11 mouse cellular contexts compared by ENCODE assay signal in genomic region chr7:89380935-89381705, GRCm38 (mm10). TPM values are rescaled to one million over a fixed set of nuclear protein-coding genes. Genes with fewer than 3 reads are reported as not detected.
DNase-seq lines count a peak whose midpoint lies in the region; ATAC-seq and TF ChIP-seq lines count a peak whose summit lies in the region.
"Had no signal": no experiment of that assay in that cellular context is flagged by ENCODE, and none has a peak within 500 bp of the region (broad histone marks: within the 10 kb centered on the region; RNA-seq: fewer than 3 reads in every experiment).

No protein-coding gene starts in this region.

- H3K27ac ChIP-seq in intestine, embryonic 14.5 days (ENCODE audit: low read depth): peak overlapping the region; percentile 47
- H3K27ac ChIP-seq in intestine, postnatal 0 days (ENCODE audit: low read depth, low read length): no peak overlapping the region
- H3K27ac ChIP-seq in lung, postnatal 0 days (ENCODE audit: low read length): no peak overlapping the region
- H3K27ac ChIP-seq in stomach, postnatal 0 days (replicated peaks): peak overlapping the region; percentile 61

- H3K4me2 ChIP-seq in intestine, embryonic 14.5 days (ENCODE audit: low read length): no peak overlapping the region
- H3K4me2 ChIP-seq in intestine, postnatal 0 days (replicated peaks; ENCODE audit: low read depth): no peak overlapping the region
- H3K4me2 ChIP-seq in lung, postnatal 0 days (replicated peaks; ENCODE audit: low read depth, low read length): no peak overlapping the region
- H3K4me2 ChIP-seq in stomach, postnatal 0 days (replicated peaks; ENCODE audit: low read depth): no peak overlapping the region

- ATAC-seq in intestine, embryonic 14.5 days (replicated peaks; ENCODE audit: low FRiP score, low TSS enrichment, low read depth): no peak
- no peak for ATAC-seq in intestine, postnatal 0 days
- ATAC-seq in lung, postnatal 0 days: no peak; the same call in 1 of the 2 replicates
- no peak for ATAC-seq in stomach, postnatal 0 days (ENCODE audit: low FRiP score, low TSS enrichment)
- ATAC-seq: hindbrain, embryonic 16.5 days had no signal

- H3K4me3 ChIP-seq in intestine, embryonic 14.5 days (ENCODE audit: low read depth, low read length): no peak overlapping the region
- H3K4me3 ChIP-seq in intestine, postnatal 0 days (ENCODE audit: low read depth, low read length): no peak overlapping the region
- no peak overlapping the region for H3K4me3 ChIP-seq in lung, postnatal 0 days (ENCODE audit: low read depth, low read length)
- H3K4me3 ChIP-seq in lung, adult 2 months (replicated peaks; ENCODE audit: extremely low read depth, low read depth, low read length): no peak overlapping the region
- no peak overlapping the region for H3K4me3 ChIP-seq in stomach, postnatal 0 days (ENCODE audit: low read depth, low read length)

- H3K9me3 ChIP-seq in intestine, embryonic 14.5 days (ENCODE audit: control insufficient read depth, low read length): no peaks in the 10 kb centered on the region
- no peaks in the 10 kb centered on the region for H3K9me3 ChIP-seq in intestine, postnatal 0 days (ENCODE audit: control insufficient read depth)
- H3K9me3 ChIP-seq in lung, postnatal 0 days (ENCODE audit: low read length): no peaks in the 10 kb centered on the region
- no peaks in the 10 kb centered on the region for H3K9me3 ChIP-seq in stomach, postnatal 0 days (ENCODE audit: control insufficient read depth, low read length)

- no peak for TF ChIP-seq CTCF in intestine, postnatal 0 days (IDR thresholded peaks at IDR 0.05; ENCODE audit: low read depth)
- TF ChIP-seq CTCF in lung, postnatal 0 days (IDR thresholded peaks at IDR 0.05): no peak
- no peak for TF ChIP-seq CTCF in lung, adult 2 months (IDR thresholded peaks at IDR 0.05; ENCODE audit: insufficient read depth, low read length)
- no peak for TF ChIP-seq CTCF in stomach, postnatal 0 days (IDR thresholded peaks at IDR 0.05; ENCODE audit: low read depth)

- peak; percentile 50 for DNase-seq in adrenal gland, adult 2 months
- no peak for DNase-seq in adrenal gland, postnatal 4 days (ENCODE audit: low spot score in 2 of 2)
- no peak for DNase-seq in intestine, embryonic 14.5 days (ENCODE audit: low spot score)
- peak; percentile 29 for DNase-seq in lung, postnatal 0 days (ENCODE audit: low spot score)
- DNase-seq in lung, adult 2 months: no peak
- DNase-seq in stomach, postnatal 0 days (ENCODE audit: low spot score): no peak
- DNase-seq in layer of hippocampus, postnatal 25 days (ENCODE audit: extremely low spot score in 1 of 2, low spot score in 1 of 2): no peak
- DNase-seq: gastrocnemius, postnatal 10 days; thymus, adult 18-20 months had no signal

- peaks cover 12% of the 10 kb centered on the region for H3K4me1 ChIP-seq in intestine, embryonic 14.5 days (replicated peaks; ENCODE audit: control insufficient read depth, insufficient read depth, low read length)
- no peaks in the 10 kb centered on the region for H3K4me1 ChIP-seq in intestine, postnatal 0 days (replicated peaks; ENCODE audit: control insufficient read depth, insufficient read depth, low read length)
- no peaks in the 10 kb centered on the region for H3K4me1 ChIP-seq in lung, postnatal 0 days (ENCODE audit: insufficient read depth, low read depth, low read length)
- H3K4me1 ChIP-seq in lung, adult 2 months (ENCODE audit: control insufficient read depth, insufficient read depth, low read length): peaks cover 3% of the 10 kb centered on the region
- H3K4me1 ChIP-seq in stomach, postnatal 0 days (replicated peaks; ENCODE audit: control insufficient read depth, insufficient read depth): peaks cover 2% of the 10 kb centered on the region

- H3K27me3 ChIP-seq in intestine, embryonic 14.5 days (replicated peaks; ENCODE audit: control insufficient read depth, insufficient read depth, low read length): no peaks in the 10 kb centered on the region
- H3K27me3 ChIP-seq in intestine, postnatal 0 days (replicated peaks; ENCODE audit: control insufficient read depth, insufficient read depth, low read length): no peaks in the 10 kb centered on the region
- no peaks in the 10 kb centered on the region for H3K27me3 ChIP-seq in lung, postnatal 0 days (replicated peaks; ENCODE audit: insufficient read depth, low read length)
- H3K27me3 ChIP-seq in stomach, postnatal 0 days (ENCODE audit: control insufficient read depth, insufficient read depth, low read length): no peaks in the 10 kb centered on the region

- no peak for TF ChIP-seq EP300 in lung, postnatal 0 days (IDR thresholded peaks at IDR 0.05)
- TF ChIP-seq EP300 in stomach, postnatal 0 days (optimal IDR thresholded peaks at IDR 0.05): no peak

- H3K36me3 ChIP-seq in intestine, embryonic 14.5 days (ENCODE audit: control insufficient read depth, insufficient read depth, low read length): no peaks in the 10 kb centered on the region
- no peaks in the 10 kb centered on the region for H3K36me3 ChIP-seq in intestine, postnatal 0 days (ENCODE audit: control insufficient read depth, insufficient read depth)
- H3K36me3 ChIP-seq in lung, postnatal 0 days (ENCODE audit: insufficient read depth, low read length): no peaks in the 10 kb centered on the region
- H3K36me3 ChIP-seq in stomach, postnatal 0 days (ENCODE audit: control insufficient read depth, insufficient read depth, low read length): no peaks in the 10 kb centered on the region

- no peak for TF ChIP-seq POLR2A in lung, adult 2 months (IDR thresholded peaks at IDR 0.05; ENCODE audit: borderline replicate concordance, extremely low read depth, low read depth, low read length)

- 36% methylated on average over 7 of the region's 7 CpGs for whole genome bisulfite sequencing in intestine, embryonic 14.5 days
- 39% methylated on average over 7 of the region's 7 CpGs for WGBS in intestine, postnatal 0 days
- 28% methylated on average over 7 of the region's 7 CpGs for WGBS in lung, postnatal 0 days
- WGBS in lung, adult 2 months: 22% methylated on average over 7 of the region's 7 CpGs
- 29% methylated on average over 7 of the region's 7 CpGs for WGBS in stomach, postnatal 0 days

- no peak overlapping the region for H3K9ac ChIP-seq in intestine, embryonic 14.5 days (ENCODE audit: low read length)
- no peak overlapping the region for H3K9ac ChIP-seq in intestine, postnatal 0 days (ENCODE audit: low read depth, low read length)
- H3K9ac ChIP-seq in lung, postnatal 0 days (replicated peaks; ENCODE audit: low read depth): no peak overlapping the region
- no peak overlapping the region for H3K9ac ChIP-seq in stomach, postnatal 0 days (ENCODE audit: low read length)

RNA-seq across cellular contexts. Expression of gene Tmem135, which starts 22.9 kb away (rescaled TPM):
- total RNA-seq in adrenal gland, adult 2 months (2021): 100 to 1,000 TPM in 1 of 2 experiments, 10 to 100 TPM in 1; 87.3 to 125 TPM
- polyA plus RNA-seq in adrenal gland, adult 2 months (2012; rRNA removed): 300 and 469 TPM in 2 replicates
- 10 to 100 TPM; 82.0 to 87.5 TPM for total RNA-seq in adrenal gland, postnatal 4 days (2021)
- polyA plus RNA-seq in intestine, embryonic 14.5 days (2014; fragmentation: Nextera tagmentation; extraction: Ambion mirVana): 29.8 and 30.4 TPM in 2 replicates
- polyA plus RNA-seq in intestine, postnatal 0 days (2015; fragmentation: Nextera tagmentation; extraction: Ambion mirVana): 57.9 and 72.0 TPM in 2 replicates
- polyA plus RNA-seq in lung, postnatal 0 days (2015; fragmentation: Nextera tagmentation; extraction: Ambion mirVana): 21.7 and 26.1 TPM in 2 replicates
- polyA plus RNA-seq in lung, adult 2 months (2012; rRNA removed): 48.9 and 52.7 TPM in 2 replicates
- 21.0 and 21.2 TPM in 2 replicates for polyA plus RNA-seq in stomach, postnatal 0 days (2015; fragmentation: Nextera tagmentation; extraction: Ambion mirVana)
- 10 to 100 TPM; 59.1 to 63.4 TPM for total RNA-seq in layer of hippocampus, postnatal 25 days (2021)

RNA-seq across cellular contexts. Expression of gene Fzd4, which starts 23.0 kb away (rescaled TPM):
- 10 to 100 TPM; 27.9 to 33.3 TPM for total RNA-seq in adrenal gland, adult 2 months (2021)
- polyA plus RNA-seq in adrenal gland, adult 2 months (2012; rRNA removed): 12.7 and 13.4 TPM in 2 replicates
- 10 to 100 TPM; 44.2 to 47.6 TPM for total RNA-seq in adrenal gland, postnatal 4 days (2021)
- 13.7 and 14.6 TPM in 2 replicates for polyA plus RNA-seq in intestine, embryonic 14.5 days (2014; fragmentation: Nextera tagmentation; extraction: Ambion mirVana)
- 6.4 and 7.3 TPM in 2 replicates for polyA plus RNA-seq in intestine, postnatal 0 days (2015; fragmentation: Nextera tagmentation; extraction: Ambion mirVana)
- polyA plus RNA-seq in lung, postnatal 0 days (2015; fragmentation: Nextera tagmentation; extraction: Ambion mirVana): 14.3 and 16.1 TPM in 2 replicates
- 27.8 and 34.5 TPM in 2 replicates for polyA plus RNA-seq in lung, adult 2 months (2012; rRNA removed)
- 7.5 and 8.1 TPM in 2 replicates for polyA plus RNA-seq in stomach, postnatal 0 days (2015; fragmentation: Nextera tagmentation; extraction: Ambion mirVana)
- total RNA-seq in layer of hippocampus, postnatal 25 days (2021): 1 to 10 TPM; 6.5 to 7.6 TPM

Comparison
In these comparisons a context has a peak if more than half of its experiments do, and no peak if none do; other contexts are left out.
1. DNase-seq: peak in adrenal gland, adult 2 months (single experiment) and lung, postnatal 0 days (single experiment); none in adrenal gland, postnatal 4 days (0 of 2), intestine, embryonic 14.5 days (single experiment), lung, adult 2 months (single experiment), stomach, postnatal 0 days (single experiment) and layer of hippocampus, postnatal 25 days (0 of 2).
2. H3K27ac ChIP-seq: peak in intestine, embryonic 14.5 days (single experiment) and stomach, postnatal 0 days (single experiment); none in intestine, postnatal 0 days (single experiment) and lung, postnatal 0 days (single experiment).